9 mouse cellular contexts compared by ENCODE assay signal in genomic region chr9:43011061-43011460, GRCm38 (mm10).
DNase-seq lines count a peak whose midpoint lies in the region.
"Had no signal": no experiment of that assay in that cellular context is flagged by ENCODE, and none has a peak within 500 bp of the region (broad histone marks: within the 10 kb centered on the region; RNA-seq: fewer than 3 reads in every experiment).

No protein-coding gene starts in this region.

- DNase-seq in adrenal gland, adult (ENCODE audit: inconsistent age in 2 of 2, low spot score in 1 of 2) = peak; percentile 83 to 89
- no peak for DNase-seq in adrenal gland, postnatal 4 days (ENCODE audit: low spot score in 2 of 2)
- DNase-seq in right cerebral cortex, adult 2 months (ENCODE audit: low spot score in 2 of 2) = peak; percentile 53 to 61
- no peak for DNase-seq in right cerebral cortex, postnatal 10 days (ENCODE audit: low spot score in 2 of 2)
- DNase-seq in layer of hippocampus, adult 8-10 months (ENCODE audit: low spot score in 2 of 2) = peak; percentile 46 to 56
- DNase-seq in skeletal muscle tissue, adult 2 months (ENCODE audit: low read depth, low spot score) = peak; percentile 30
- no peak for DNase-seq in kidney, adult 11 months
- DNase-seq in cerebellum, postnatal 4 days (ENCODE audit: low spot score in 2 of 2) = no peak
- DNase-seq: thymus, adult 2 months had no signal

Comparison
In these comparisons a context has a peak if more than half of its experiments do, and no peak if none do; other contexts are left out.
1. DNase-seq: peak in adrenal gland, adult (2 of 2), right cerebral cortex, adult 2 months (2 of 2), layer of hippocampus, adult 8-10 months (2 of 2) and skeletal muscle tissue, adult 2 months (single experiment); none in adrenal gland, postnatal 4 days (0 of 2), right cerebral cortex, postnatal 10 days (0 of 2), kidney, adult 11 months (single experiment) and cerebellum, postnatal 4 days (0 of 2).